Mouse (Mus musculus) kidney, adult 9 months (tissue): ENCODE data around the gene Chrd.

Experiments
- DNase-seq: peaks from one replicate; pipeline ENCODE4 v3.0.0; 2022

The Chrd gene

GRCm38 (mm10) chr16:20732925-20733730, at the start of gene Chrd:
TSS of gene Chrd (plus strand) at chr16:20733127.
- peak; percentile 45 for DNase-seq

GRCm38 (mm10) chr16:20690774-20691173, 42.2 kb upstream of the Chrd start:
- DNase-seq = no peak

GRCm38 (mm10) chr16:20691617-20692016, 41.3 kb upstream of the Chrd start:
- no peak for DNase-seq

GRCm38 (mm10) chr16:20692241-20692965, 40.5 kb upstream of the Chrd start:
- no peak for DNase-seq

GRCm38 (mm10) chr16:20693111-20693701, 39.7 kb upstream of the Chrd start, which contains the start of gene Fam131a:
TSS of gene Fam131a (plus strand) at chr16:20693241.
- peak; percentile 83 for DNase-seq

- DNase-seq = no peak
These were observed 38.1 kb upstream of the Chrd start for GRCm38 (mm10) chr16:20694781-20695180.

- DNase-seq = peak; percentile 80
These were observed 37.2 kb upstream of the Chrd start for GRCm38 (mm10) chr16:20695622-20696323.

GRCm38 (mm10) chr16:20699266-20699665, 33.7 kb upstream of the Chrd start:
- no peak for DNase-seq

- no peak for DNase-seq
These were observed 32.9 kb upstream of the Chrd start for GRCm38 (mm10) chr16:20700036-20700435.

- no peak for DNase-seq
These were observed 31.6 kb upstream of the Chrd start for GRCm38 (mm10) chr16:20701316-20701715.

GRCm38 (mm10) chr16:20701729-20702521, 31.0 kb upstream of the Chrd start:
- DNase-seq = no peak

GRCm38 (mm10) chr16:20702522-20702893, 30.4 kb upstream of the Chrd start:
- DNase-seq = peak; percentile 80

- DNase-seq = no peak
These were observed 29.9 kb upstream of the Chrd start for GRCm38 (mm10) chr16:20703071-20703470.

- no peak for DNase-seq
These were observed 29.1 kb upstream of the Chrd start for GRCm38 (mm10) chr16:20703699-20704400.

- no peak for DNase-seq
These were observed 27.1 kb upstream of the Chrd start for GRCm38 (mm10) chr16:20705786-20706185.

- no peak for DNase-seq
These were observed 26.4 kb upstream of the Chrd start for GRCm38 (mm10) chr16:20706407-20707055.

GRCm38 (mm10) chr16:20708220-20708938, 24.5 kb upstream of the Chrd start:
- no peak for DNase-seq

- no peak for DNase-seq
These were observed 23.8 kb upstream of the Chrd start for GRCm38 (mm10) chr16:20708939-20709734.

- DNase-seq = no peak
These were observed 22.6 kb upstream of the Chrd start for GRCm38 (mm10) chr16:20710370-20710769.
